Mouse (Mus musculus) erythroblast, embryonic 14.5 days (primary cell): ENCODE data around the gene Dab2ip. TPM values are rescaled to one million over a fixed set of nuclear protein-coding genes. Genes with fewer than 3 reads are reported as not detected.

Source experiments
- H3K27me3 ChIP-seq: 2 replicates; pipeline ENCODE4 v1.6.1; 2012; ENCODE audit warnings: inconsistent platforms; ENCODE audit not compliant: control insufficient read depth
- H3K36me3 ChIP-seq: 2 replicates; pipeline ENCODE4 v1.6.1; 2012; ENCODE audit warnings: mild to moderate bottlenecking, inconsistent platforms; ENCODE audit not compliant: control insufficient read depth
- H3K4me1 ChIP-seq: 2 replicates; pipeline ENCODE4 v1.6.1; 2012; ENCODE audit warnings: inconsistent platforms; ENCODE audit not compliant: control insufficient read depth
- H3K4me3 ChIP-seq: replicated peaks from 2 replicates; pipeline ENCODE3; 2012; ENCODE audit warnings: moderate library complexity, mild to moderate bottlenecking, inconsistent platforms
- H3K9me3 ChIP-seq: 2 replicates; pipeline ENCODE4 v1.6.1; 2012; ENCODE audit warnings: low read length, inconsistent platforms, mixed read lengths; ENCODE audit not compliant: control insufficient read depth
- GATA1 ChIP-seq: IDR thresholded peaks from 2 replicates; pipeline ENCODE4 v1.6.1; 2012; ENCODE audit warnings: low read length, inconsistent platforms, mixed read lengths
- TAL1 ChIP-seq: IDR thresholded peaks from 3 replicates; pipeline ENCODE4 v1.6.1; 2012; ENCODE audit warnings: low read length, inconsistent platforms, mixed read lengths
- polyA plus RNA-seq: library from polyadenylated mRNA; stranded (reverse); fragments of >175 nt; gene quantifications from 2 replicates; pipeline ENCODE4 v1.2.3, GENCODE M21; 2012

The Dab2ip gene
- polyA plus RNA-seq, 1 experiment, result 0.20 TPM

GRCm38 (mm10) chr2:35633392-35633791 lies 75.3 kb downstream of the Dab2ip start:
- TF ChIP-seq TAL1 (no peak), GATA1 (no peak)
- Histone ChIP-seq H3K4me3 (no peak overlapping the region), H3K4me1 (no peaks in the 10 kb centered on the region), H3K9me3 (no peaks in the 10 kb centered on the region), H3K27me3 (no peaks in the 10 kb centered on the region), H3K36me3 (no peaks in the 10 kb centered on the region)

- TF ChIP-seq TAL1, result no peak
- H3K27me3 ChIP-seq, result no peaks in the 10 kb centered on the region
These were observed 76.9 kb downstream of the Dab2ip start for GRCm38 (mm10) chr2:35634963-35635362.

GRCm38 (mm10) chr2:35635541-35635940 lies 77.5 kb downstream of the Dab2ip start:
- H3K4me1 ChIP-seq, result no peaks in the 10 kb centered on the region
- no peak for TF ChIP-seq TAL1
- TF ChIP-seq GATA1, result no peak
- H3K27me3 ChIP-seq, result no peaks in the 10 kb centered on the region
- H3K4me3 ChIP-seq, result no peak overlapping the region
- no peaks in the 10 kb centered on the region for H3K36me3 ChIP-seq
- H3K9me3 ChIP-seq, result no peaks in the 10 kb centered on the region

More at GRCm38 (mm10) chr2:35634963-35635362, 76.9 kb downstream of the Dab2ip start:
- Histone ChIP-seq H3K4me3 (no peak overlapping the region), H3K9me3 (no peaks in the 10 kb centered on the region), H3K4me1 (no peaks in the 10 kb centered on the region), H3K36me3 (no peaks in the 10 kb centered on the region)

- no peaks in the 10 kb centered on the region for H3K4me1 ChIP-seq
- no peaks in the 10 kb centered on the region for H3K9me3 ChIP-seq
- H3K27me3 ChIP-seq, result no peaks in the 10 kb centered on the region
- H3K4me3 ChIP-seq, result no peak overlapping the region
- TF ChIP-seq TAL1 (no peak), GATA1 (no peak)
- H3K36me3 ChIP-seq, result no peaks in the 10 kb centered on the region
These were observed 79.9 kb downstream of the Dab2ip start for GRCm38 (mm10) chr2:35637880-35638535.

- no peaks in the 10 kb centered on the region for H3K27me3 ChIP-seq
- no peak overlapping the region for H3K4me3 ChIP-seq
- H3K9me3 ChIP-seq, result no peaks in the 10 kb centered on the region
- H3K36me3 ChIP-seq, result no peaks in the 10 kb centered on the region
- no peak for TF ChIP-seq GATA1
- TF ChIP-seq TAL1, result no peak
- H3K4me1 ChIP-seq, result no peaks in the 10 kb centered on the region
These were observed 81.7 kb downstream of the Dab2ip start for GRCm38 (mm10) chr2:35639799-35640198.

- H3K27me3 ChIP-seq, result no peaks in the 10 kb centered on the region
- H3K9me3 ChIP-seq, result no peaks in the 10 kb centered on the region
- no peaks in the 10 kb centered on the region for H3K4me1 ChIP-seq
- TF ChIP-seq TAL1 (no peak), GATA1 (no peak)
- H3K4me3 ChIP-seq, result no peak overlapping the region
- H3K36me3 ChIP-seq, result no peaks in the 10 kb centered on the region
These were observed 82.5 kb downstream of the Dab2ip start for GRCm38 (mm10) chr2:35640576-35640975.

GRCm38 (mm10) chr2:35642224-35642623 lies 84.2 kb downstream of the Dab2ip start:
- H3K36me3 ChIP-seq, result no peaks in the 10 kb centered on the region
- no peaks in the 10 kb centered on the region for H3K9me3 ChIP-seq
- no peaks in the 10 kb centered on the region for H3K27me3 ChIP-seq
- TF ChIP-seq GATA1 (no peak), TAL1 (no peak)
- H3K4me3 ChIP-seq, result no peak overlapping the region
- H3K4me1 ChIP-seq, result no peaks in the 10 kb centered on the region

GRCm38 (mm10) chr2:35646553-35646952 lies 88.5 kb downstream of the Dab2ip start:
- TF ChIP-seq TAL1, result no peak
- no peak for TF ChIP-seq GATA1
- H3K9me3 ChIP-seq, result no peaks in the 10 kb centered on the region
- no peaks in the 10 kb centered on the region for H3K4me1 ChIP-seq
- H3K27me3 ChIP-seq, result no peaks in the 10 kb centered on the region
- no peak overlapping the region for H3K4me3 ChIP-seq
- H3K36me3 ChIP-seq, result no peaks in the 10 kb centered on the region

- Histone ChIP-seq H3K9me3 (no peaks in the 10 kb centered on the region), H3K36me3 (no peaks in the 10 kb centered on the region), H3K4me3 (no peak overlapping the region), H3K4me1 (no peaks in the 10 kb centered on the region), H3K27me3 (no peaks in the 10 kb centered on the region)
- TF ChIP-seq TAL1 (no peak), GATA1 (no peak)
These were observed 91.6 kb downstream of the Dab2ip start for GRCm38 (mm10) chr2:35649708-35650107.

- Histone ChIP-seq H3K4me1 (no peaks in the 10 kb centered on the region), H3K9me3 (no peaks in the 10 kb centered on the region), H3K27me3 (no peaks in the 10 kb centered on the region), H3K36me3 (no peaks in the 10 kb centered on the region), H3K4me3 (no peak overlapping the region)
- TF ChIP-seq TAL1 (no peak), GATA1 (no peak)
These were observed 93.2 kb downstream of the Dab2ip start for GRCm38 (mm10) chr2:35651297-35651731.
